ENCODE assay signal across 24 mouse cellular contexts in the genomic region with DNA sequence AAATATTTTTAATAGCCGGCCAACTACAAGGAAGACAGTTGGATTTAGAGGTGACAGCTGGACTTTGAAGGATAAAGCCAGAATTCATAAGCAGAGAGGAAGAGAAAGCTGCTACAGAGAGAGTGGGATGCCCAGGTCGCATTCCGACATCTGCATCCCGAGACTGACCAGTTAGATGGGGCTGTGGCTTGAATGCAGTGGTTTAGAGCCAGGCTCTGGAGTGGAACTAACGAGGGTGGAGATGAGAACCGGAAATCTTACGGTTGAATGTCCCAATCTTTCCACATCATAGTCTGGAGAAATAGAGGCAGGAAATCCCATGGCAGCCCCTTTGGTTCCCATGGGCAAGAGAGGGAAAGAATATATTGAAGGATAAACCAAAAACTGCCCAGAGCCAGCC. TPM values are rescaled to one million over a fixed set of nuclear protein-coding genes. Genes with fewer than 3 reads are reported as not detected.
DNase-seq lines count a peak whose midpoint lies in the region; ATAC-seq and TF ChIP-seq lines count a peak whose summit lies in the region.
"Had no signal": no experiment of that assay in that cellular context is flagged by ENCODE, and none has a peak within 500 bp of the region (broad histone marks: within the 10 kb centered on the region; RNA-seq: fewer than 3 reads in every experiment).

No protein-coding gene starts in this region.

- H3K4me1 ChIP-seq in heart, embryonic 11.5 days (ENCODE audit: control insufficient read depth, insufficient read depth, low read length): peaks cover 31% of the 10 kb centered on the region
- peaks cover 43% of the 10 kb centered on the region for H3K4me1 ChIP-seq in heart, embryonic 10.5 days

- no peak overlapping the region for H3K4me2 ChIP-seq in heart, embryonic 11.5 days
- H3K4me2 ChIP-seq: embryonic facial prominence, embryonic 13.5 days; embryonic facial prominence, embryonic 15.5 days; forebrain, embryonic 12.5 days had no signal

- no peak for TF ChIP-seq CTCF in gastrocnemius, adult 2 months (IDR thresholded peaks at IDR 0.05)
- TF ChIP-seq CTCF in layer of hippocampus, adult 2 months (conservative IDR thresholded peaks at IDR 0.05): no peak

- no peak overlapping the region for H3K4me3 ChIP-seq in gastrocnemius, adult 2 months
- H3K4me3 ChIP-seq in heart, embryonic 11.5 days (ENCODE audit: low read depth, low read length): no peak overlapping the region
- no peak overlapping the region for H3K4me3 ChIP-seq in heart, embryonic 10.5 days
- H3K4me3 ChIP-seq in layer of hippocampus, adult 2 months: no peak overlapping the region
- H3K4me3 ChIP-seq: embryonic facial prominence, embryonic 13.5 days; embryonic facial prominence, embryonic 15.5 days; erythroblast, embryonic 14.5 days; forebrain, embryonic 10.5 days; forebrain, embryonic 12.5 days had no signal

- H3K9me3 ChIP-seq in heart, embryonic 11.5 days (replicated peaks; ENCODE audit: control insufficient read depth, low read length): no peaks in the 10 kb centered on the region
- H3K9me3 ChIP-seq in heart, embryonic 10.5 days: no peaks in the 10 kb centered on the region
- H3K9me3 ChIP-seq: embryonic facial prominence, embryonic 13.5 days; embryonic facial prominence, embryonic 15.5 days; forebrain, embryonic 10.5 days; forebrain, embryonic 12.5 days had no signal

- peak; percentile 23 for DNase-seq in gastrocnemius, adult 2 months
- no peak for DNase-seq in gastrocnemius, postnatal 25 days
- peak; percentile 26 to 31 for DNase-seq in heart, adult 18-20 months
- DNase-seq in heart, embryonic 10.5 days (ENCODE audit: low spot score): peak; percentile 52
- no peak for DNase-seq in heart, postnatal 36 days
- no peak for DNase-seq in layer of hippocampus, adult 2 months (ENCODE audit: low spot score in 2 of 2)
- DNase-seq in layer of hippocampus, adult 18-20 months (ENCODE audit: low spot score in 2 of 2): no peak
- DNase-seq: adrenal gland, adult 2 months; adrenal gland, postnatal 10 days; adrenal gland, postnatal 25 days; cerebellum, adult 11 months; cerebellum, adult 18-20 months; cerebellum, adult 8-10 months; cerebellum, adult 9-11 months; cerebellum, postnatal 14 days; cerebellum, postnatal 36 days; embryo, embryonic 11 days had no signal

- ATAC-seq in heart, embryonic 11.5 days (replicated peaks; ENCODE audit: insufficient number of reproducible peaks, low FRiP score, low TSS enrichment): no peak
- ATAC-seq: forebrain, embryonic 14.5 days had no signal

- intact Hi-C loops in gastrocnemius, adult 2 months (cut with DNase I): no loop called here
- intact Hi-C loops in heart, postnatal 36 days (cut with DNase I): no loop called here

- H3K27me3 ChIP-seq in heart, embryonic 11.5 days (ENCODE audit: control insufficient read depth, insufficient read depth, low read length): no peaks in the 10 kb centered on the region
- H3K27me3 ChIP-seq in heart, embryonic 10.5 days (ENCODE audit: insufficient read depth, poor library complexity, severe bottlenecking): no peaks in the 10 kb centered on the region
- H3K27me3 ChIP-seq: embryonic facial prominence, embryonic 13.5 days; embryonic facial prominence, embryonic 15.5 days; forebrain, embryonic 12.5 days had no signal

- WGBS in heart, embryonic 11.5 days (ENCODE audit: insufficient replicate concordance): 88% methylated on average over 7 of the region's 7 CpGs
- 93% methylated on average over 7 of the region's 7 CpGs for WGBS in heart, embryonic 10.5 days

- H3K36me3 ChIP-seq in heart, embryonic 11.5 days (ENCODE audit: control insufficient read depth, insufficient read depth, low read length): no peaks in the 10 kb centered on the region
- H3K36me3 ChIP-seq in heart, embryonic 10.5 days: 0 out of 2 replicates have a peak, but pooled peaks cover 14% of the 10 kb centered on the region

- no peak overlapping the region for H3K9ac ChIP-seq in heart, embryonic 11.5 days (ENCODE audit: low read depth, low read length)
- H3K9ac ChIP-seq: embryonic facial prominence, embryonic 13.5 days; embryonic facial prominence, embryonic 15.5 days; forebrain, embryonic 12.5 days had no signal

- peak overlapping the region; percentile 71 for H3K27ac ChIP-seq in gastrocnemius, adult 2 months
- H3K27ac ChIP-seq in heart, embryonic 11.5 days (ENCODE audit: low read depth, low read length): no peak overlapping the region
- H3K27ac ChIP-seq in heart, embryonic 10.5 days: no peak overlapping the region
- peak overlapping the region; percentile 80 for H3K27ac ChIP-seq in layer of hippocampus, adult 2 months
- H3K27ac ChIP-seq: embryonic facial prominence, embryonic 13.5 days; embryonic facial prominence, embryonic 15.5 days; forebrain, embryonic 10.5 days; forebrain, embryonic 12.5 days had no signal

RNA-seq across cellular contexts. Expression of a gene that starts 30.7 kb away (rescaled TPM):
- total RNA-seq in gastrocnemius, adult 2 months (2021): 100 to 1,000 TPM; 221 to 296 TPM
- total RNA-seq in gastrocnemius, postnatal 25 days (2021): 100 to 1,000 TPM; 244 to 251 TPM
- total RNA-seq in heart, adult 18-20 months (2021): 100 to 1,000 TPM; 322 to 333 TPM
- 323 and 328 TPM in 2 replicates for polyA plus RNA-seq in heart, embryonic 11.5 days (2014; fragmentation: Nextera tagmentation; extraction: Ambion mirVana)
- polyA plus RNA-seq in heart, embryonic 10.5 days (2016; fragmentation: Nextera tagmentation; extraction: Ambion mirVana): 294 and 320 TPM in 2 replicates
- 100 to 1,000 TPM; 314 to 335 TPM for total RNA-seq in heart, postnatal 36 days (2021)
- total RNA-seq in layer of hippocampus, adult 2 months (2021): 10 to 100 TPM; 82.1 to 99.8 TPM
- total RNA-seq in layer of hippocampus, adult 18-20 months (2021): 10 to 100 TPM; 84.8 to 90.4 TPM

RNA-seq across cellular contexts. Expression of a gene that starts 38.4 kb away (rescaled TPM):
- total RNA-seq in gastrocnemius, adult 2 months (2021): 10 to 100 TPM in 1 of 2 experiments, 1 to 10 TPM in 1; 9.6 to 12.5 TPM
- total RNA-seq in gastrocnemius, postnatal 25 days (2021): 1 to 10 TPM; 8.0 to 9.4 TPM
- 10 to 100 TPM; 13.0 to 13.9 TPM for total RNA-seq in heart, adult 18-20 months (2021)
- polyA plus RNA-seq in heart, embryonic 11.5 days (2014; fragmentation: Nextera tagmentation; extraction: Ambion mirVana): 17.0 and 17.1 TPM in 2 replicates
- 21.7 and 22.5 TPM in 2 replicates for polyA plus RNA-seq in heart, embryonic 10.5 days (2016; fragmentation: Nextera tagmentation; extraction: Ambion mirVana)
- 10 to 100 TPM; 13.5 to 13.6 TPM for total RNA-seq in heart, postnatal 36 days (2021)
- 10 to 100 TPM; 19.6 TPM for total RNA-seq in layer of hippocampus, adult 2 months (2021)
- 10 to 100 TPM; 17.8 to 19.8 TPM for total RNA-seq in layer of hippocampus, adult 18-20 months (2021)

RNA-seq across cellular contexts. Expression of a gene that starts 39.2 kb away (rescaled TPM):
- total RNA-seq in gastrocnemius, adult 2 months (2021): 10 to 100 TPM; 20.5 to 25.7 TPM
- 10 to 100 TPM; 17.4 to 18.6 TPM for total RNA-seq in gastrocnemius, postnatal 25 days (2021)
- 10 to 100 TPM; 20.8 to 21.7 TPM for total RNA-seq in heart, adult 18-20 months (2021)
- 22.5 and 25.2 TPM in 2 replicates for polyA plus RNA-seq in heart, embryonic 11.5 days (2014; fragmentation: Nextera tagmentation; extraction: Ambion mirVana)
- polyA plus RNA-seq in heart, embryonic 10.5 days (2016; fragmentation: Nextera tagmentation; extraction: Ambion mirVana): 24.2 and 31.5 TPM in 2 replicates
- total RNA-seq in heart, postnatal 36 days (2021): 10 to 100 TPM; 19.8 to 22.8 TPM
- total RNA-seq in layer of hippocampus, adult 2 months (2021): 10 to 100 TPM; 51.9 to 53.8 TPM
- 10 to 100 TPM; 51.3 to 54.7 TPM for total RNA-seq in layer of hippocampus, adult 18-20 months (2021)

Comparison
In these comparisons a context has a peak if more than half of its experiments do, and no peak if none do; other contexts are left out.
1. DNase-seq: peak in gastrocnemius, adult 2 months (single experiment), heart, adult 18-20 months (2 of 2) and heart, embryonic 10.5 days (single experiment); none in gastrocnemius, postnatal 25 days (single experiment), heart, postnatal 36 days (0 of 2), layer of hippocampus, adult 2 months (0 of 2) and layer of hippocampus, adult 18-20 months (0 of 2).
2. H3K27ac ChIP-seq: peak in gastrocnemius, adult 2 months (single experiment) and layer of hippocampus, adult 2 months (single experiment); none in heart, embryonic 11.5 days (single experiment) and heart, embryonic 10.5 days (single experiment).